Mouse (Mus musculus) kidney, postnatal 0 days (tissue): ENCODE data around the gene Srsf2. TPM values are rescaled to one million over a fixed set of nuclear protein-coding genes. Genes with fewer than 3 reads are reported as not detected.

Source experiments
- ATAC-seq: fragments of 200-750 bp; cut with Nextera tagmentation; replicated peaks from 2 replicates; pipeline ENCODE4 v1.8.0; 2017; ENCODE audit warnings: low read depth, moderate number of reproducible peaks, moderate TSS enrichment, moderate library complexity; ENCODE audit not compliant: low FRiP score
- DNase-seq: peaks from one replicate; pipeline ENCODE4 v3.0.0-alpha.2; 2016; ENCODE audit warnings: low spot score
- H3K27ac ChIP-seq: fragments of 300-500 bp; sonication (generic); 2 replicates; pipeline ENCODE4 v1.5.1; 2014; ENCODE audit warnings: mild to moderate bottlenecking
- H3K27me3 ChIP-seq: fragments of 300-500 bp; sonication (generic); 2 replicates; pipeline ENCODE4 v1.6.1; 2014; ENCODE audit warnings: low read length, mixed read lengths; ENCODE audit not compliant: insufficient read depth
- H3K36me3 ChIP-seq: fragments of 300-500 bp; sonication (generic); 2 replicates; pipeline ENCODE4 v1.6.1; 2014; ENCODE audit warnings: low read length, mixed read lengths; ENCODE audit not compliant: insufficient read depth
- H3K4me1 ChIP-seq: fragments of 300-500 bp; sonication (generic); replicated peaks from 2 replicates; pipeline ENCODE4 v1.6.1; 2014; ENCODE audit warnings: antibody characterized with exemption, low read length, mixed read lengths; ENCODE audit not compliant: insufficient read depth
- H3K4me2 ChIP-seq: fragments of 300-500 bp; sonication (generic); 2 replicates; pipeline ENCODE4 v1.6.1; 2014; ENCODE audit warnings: mild to moderate bottlenecking, low read length, moderate library complexity, mixed read lengths
- H3K4me3 ChIP-seq: fragments of 300-500 bp; sonication (generic); replicated peaks from 2 replicates; pipeline ENCODE4 v1.5.1; 2014; ENCODE audit warnings: low read depth, low read length
- H3K9ac ChIP-seq: fragments of 300-500 bp; sonication (generic); 2 replicates; pipeline ENCODE4 v1.6.1; 2014; ENCODE audit warnings: low read depth, low read length
- H3K9me3 ChIP-seq: fragments of 300-500 bp; sonication (generic); replicated peaks from 2 replicates; pipeline ENCODE4 v1.6.1; 2016; ENCODE audit warnings: low read length, inconsistent platforms, mixed read lengths
- CTCF ChIP-seq: IDR thresholded peaks from 2 replicates; pipeline ENCODE4 v1.5.1; 2016; ENCODE audit warnings: antibody characterized with exemption, low read depth, mild to moderate bottlenecking, moderate library complexity
- WGBS: fragments of 180-500 bp; shearing (Covaris S2); extraction: QIAGEN DNeasy Blood & Tissue Kit; methylation state at CpG from one replicate; pipeline ENCODE4 v1.1.7; 2014; 5-methylcytosine and 5-hydroxymethylcytosine counted together
- polyA plus RNA-seq: library from polyadenylated mRNA; unstranded; fragments of >200 nt; fragmentation: Nextera tagmentation; extraction: Ambion mirVana; gene quantifications from 2 replicates; pipeline ENCODE4 v1.2.1, GENCODE M21; 2015

Gene Srsf2
- polyA plus RNA-seq, 1 experiment from 2014 or later: 665 TPM

GRCm38 (mm10) chr11:116857183-116857850, 4.4 kb upstream of the Srsf2 start:
- ATAC-seq: no peak
- no peak overlapping the region for H3K4me3 ChIP-seq
- H3K36me3 ChIP-seq: peaks cover 25% of the 10 kb centered on the region
- H3K4me2 ChIP-seq: no peak overlapping the region
- H3K9me3 ChIP-seq: no peaks in the 10 kb centered on the region
- H3K9ac ChIP-seq: no peak overlapping the region
- WGBS: 63% methylated on average over 12 of the region's 12 CpGs
- H3K27ac ChIP-seq: no peak overlapping the region
- no peaks in the 10 kb centered on the region for H3K27me3 ChIP-seq
- H3K4me1 ChIP-seq: no peaks in the 10 kb centered on the region
- DNase-seq: no peak
- TF ChIP-seq CTCF: no peak

DNA sequence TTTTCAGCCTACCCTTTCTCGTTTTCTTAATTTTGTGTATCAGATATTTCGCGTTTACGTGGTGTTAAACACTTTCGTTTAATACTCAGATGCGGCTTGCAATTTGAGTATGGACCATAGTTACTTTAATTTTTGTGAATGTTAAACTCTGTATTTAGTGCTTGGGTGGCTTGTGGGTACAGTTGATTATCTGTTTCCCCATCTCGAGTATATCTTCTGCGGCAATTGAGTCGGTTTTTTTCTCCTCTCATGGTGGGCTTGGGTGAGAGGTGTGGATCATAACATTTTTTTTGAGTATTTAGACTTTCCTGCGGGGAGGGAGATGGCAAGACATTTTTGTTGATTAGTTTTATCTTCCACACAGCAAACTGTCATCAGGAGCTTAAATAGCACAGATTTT, 1.4 kb upstream of the Srsf2 start:
- Histone ChIP-seq H3K4me2 (peak overlapping the region; percentile 60), H3K4me1 (0 out of 2 replicates have a peak, but pooled peaks cover 3% of the 10 kb centered on the region), H3K27ac (peak overlapping the region; percentile 97; the same call in 1 of the 2 replicates), H3K36me3 (peaks cover 5% of the 10 kb centered on the region; the same call in 1 of the 2 replicates), H3K9me3 (no peaks in the 10 kb centered on the region), H3K27me3 (no peaks in the 10 kb centered on the region), H3K9ac (peak overlapping the region; percentile 95), H3K4me3 (peak overlapping the region; percentile 93)
- 25% methylated on average over 10 of the region's 10 CpGs for whole genome bisulfite sequencing
- no peak for DNase-seq
- ATAC-seq: no peak
- no peak for TF ChIP-seq CTCF

GRCm38 (mm10) chr11:116853512-116853928, 626 bp upstream of the Srsf2 start:
- H3K4me1 ChIP-seq: 0 out of 2 replicates have a peak, but pooled peaks cover 3% of the 10 kb centered on the region
- H3K36me3 ChIP-seq: 0 out of 2 replicates have a peak, but pooled peaks cover 6% of the 10 kb centered on the region
- peak overlapping the region; percentile 93 for H3K4me3 ChIP-seq
- WGBS: under 1% methylated on average over 36 of the region's 36 CpGs
- ATAC-seq (peak; percentile 89), DNase-seq (peak; percentile 98)
- H3K27ac ChIP-seq: peak overlapping the region; percentile 97
- H3K9ac ChIP-seq: peak overlapping the region; percentile 95
- H3K9me3 ChIP-seq: no peaks in the 10 kb centered on the region
- H3K4me2 ChIP-seq: peak overlapping the region; percentile 60
- no peak for TF ChIP-seq CTCF
- H3K27me3 ChIP-seq: no peaks in the 10 kb centered on the region

GRCm38 (mm10) chr11:116852291-116852890, 503 bp downstream of the Srsf2 start, which contains the start of gene Mfsd11:
Mfsd11 (plus strand) TSS chr11:116852440.
- H3K36me3 ChIP-seq: 0 out of 2 replicates have a peak, but pooled peaks cover 9% of the 10 kb centered on the region
- ATAC-seq (peak; percentile 47; the same call in 1 of the 2 replicates), DNase-seq (peak; percentile 79)
- no peaks in the 10 kb centered on the region for H3K27me3 ChIP-seq
- WGBS: under 1% methylated on average over 76 of the region's 91 CpGs
- H3K4me1 ChIP-seq: 0 out of 2 replicates have a peak, but pooled peaks cover 3% of the 10 kb centered on the region
- no peaks in the 10 kb centered on the region for H3K9me3 ChIP-seq
- peak within 1 kb of the TSS; percentile 60 for H3K4me2 ChIP-seq
- TF ChIP-seq CTCF: no peak
- H3K9ac ChIP-seq: peak within 1 kb of the TSS; percentile 95
- H3K4me3 ChIP-seq: peak within 1 kb of the TSS; percentile 93
- peak within 1 kb of the TSS; percentile 97 for H3K27ac ChIP-seq

DNA sequence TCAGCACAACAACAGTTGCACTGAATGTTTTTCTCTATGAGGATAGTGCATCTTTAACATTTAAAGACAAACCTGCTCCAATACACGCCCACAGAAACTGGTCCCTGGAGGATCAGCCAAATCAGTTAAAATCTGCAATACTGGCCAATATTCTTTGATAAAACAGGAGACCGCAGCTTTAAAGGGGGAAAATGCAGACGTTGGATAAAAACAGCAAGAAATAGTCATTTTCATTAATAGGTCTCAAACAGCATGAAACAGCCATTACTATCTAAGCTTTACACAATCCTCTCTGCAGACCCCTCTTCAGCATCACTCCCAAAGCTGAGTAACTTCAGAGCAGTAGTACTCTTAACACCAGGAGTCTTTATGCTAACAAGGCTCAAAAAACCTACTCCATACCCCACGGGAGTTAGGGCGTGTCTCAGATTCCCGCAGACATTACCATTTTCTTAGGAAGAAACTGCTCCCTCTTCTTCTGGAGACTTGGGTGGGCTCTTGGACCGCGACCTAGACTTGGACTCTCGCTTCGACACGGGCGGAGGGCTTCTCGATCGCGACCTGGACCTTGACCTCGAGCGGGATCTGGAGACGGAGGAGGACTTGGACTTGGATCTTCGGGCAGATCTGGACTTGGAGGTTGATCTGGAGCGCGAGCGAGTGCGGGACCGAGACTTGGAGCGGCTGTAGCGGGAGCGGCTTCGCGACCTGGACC, 1.2 kb downstream of the Srsf2 start:
- Histone ChIP-seq H3K27me3 (no peaks in the 10 kb centered on the region), H3K4me2 (peak overlapping the region; percentile 60), H3K36me3 (0 out of 2 replicates have a peak, but pooled peaks cover 9% of the 10 kb centered on the region), H3K4me3 (peak overlapping the region; percentile 93), H3K9me3 (no peaks in the 10 kb centered on the region), H3K27ac (peak overlapping the region; percentile 97), H3K9ac (peak overlapping the region; percentile 95), H3K4me1 (0 out of 2 replicates have a peak, but pooled peaks cover 3% of the 10 kb centered on the region)
- no peak for TF ChIP-seq CTCF
- ATAC-seq (0 out of 2 replicates have a peak, but pooled peaks have one; percentile 0), DNase-seq (peak; percentile 37)
- WGBS: under 1% methylated on average over 29 of the region's 29 CpGs
